9 mouse cellular contexts compared by ENCODE assay signal in the genomic region with DNA sequence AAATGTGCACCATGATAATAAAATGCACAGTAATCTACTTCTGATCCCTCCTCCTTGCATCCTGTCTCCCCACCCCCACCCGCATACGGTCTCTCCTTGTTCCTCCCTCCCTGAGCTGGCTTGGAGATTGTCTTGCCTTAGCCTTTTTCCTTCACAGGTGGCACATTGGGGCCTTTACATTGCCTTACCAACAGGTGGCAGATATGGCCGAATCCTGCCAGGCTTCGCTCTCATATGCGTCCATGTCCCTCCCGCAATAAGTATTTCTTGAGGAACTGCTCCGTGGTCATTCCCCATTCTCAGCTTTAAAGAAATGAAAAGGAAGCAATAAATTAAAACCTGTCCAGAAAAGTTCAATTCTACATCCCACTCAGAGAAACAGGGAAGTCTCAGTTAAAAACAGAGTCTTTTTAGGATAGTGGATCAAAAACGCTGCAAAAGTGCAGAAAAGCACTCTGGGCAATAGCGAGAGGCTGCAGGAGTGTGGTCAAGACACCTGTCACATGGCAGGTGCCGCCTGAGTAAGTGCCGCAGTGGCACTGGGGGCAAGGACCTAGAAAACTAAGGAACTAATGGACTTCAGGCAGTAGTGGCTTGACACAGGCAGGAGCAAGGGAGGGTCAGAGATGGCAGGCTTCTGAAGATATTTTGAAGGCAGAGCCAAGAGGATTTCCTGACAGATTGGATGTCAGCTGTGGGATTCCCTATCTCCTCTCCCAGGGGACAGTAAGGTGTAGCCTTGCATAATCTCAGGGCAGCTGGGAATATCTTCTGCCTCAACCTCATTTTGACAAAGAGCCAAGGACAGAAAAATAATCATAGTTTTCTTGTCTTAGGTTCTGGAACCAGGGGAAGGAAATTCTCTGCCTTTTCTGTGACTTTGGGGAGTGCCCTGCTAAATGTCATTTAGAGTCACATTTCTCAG. TPM values are rescaled to one million over a fixed set of nuclear protein-coding genes. Genes with fewer than 3 reads are reported as not detected.
DNase-seq lines count a peak whose midpoint lies in the region; ATAC-seq lines count a peak whose summit lies in the region.
"Had no signal": no experiment of that assay in that cellular context is flagged by ENCODE, and none has a peak within 500 bp of the region (broad histone marks: within the 10 kb centered on the region; RNA-seq: fewer than 3 reads in every experiment).

No protein-coding gene starts in this region.

- H3K4me3 ChIP-seq in intestine, embryonic 16.5 days (ENCODE audit: low read length): no peak overlapping the region

- H3K36me3 ChIP-seq in intestine, embryonic 16.5 days (ENCODE audit: control insufficient read depth, insufficient read depth, low read length): no peaks in the 10 kb centered on the region

- peak overlapping the region; percentile 38; the same call in 1 of the 2 replicates for H3K27ac ChIP-seq in intestine, embryonic 16.5 days (ENCODE audit: low read length)

- peaks cover 36% of the 10 kb centered on the region for H3K4me1 ChIP-seq in intestine, embryonic 16.5 days (ENCODE audit: control insufficient read depth, insufficient read depth, low read length)

- ATAC-seq in cerebellum, adult (ENCODE audit: insufficient number of reproducible peaks, low FRiP score, low TSS enrichment): no peak; the same call in 1 of the 2 replicates
- no peak for ATAC-seq in intestine, embryonic 16.5 days
- ATAC-seq in erythroblast, adult 5-6 weeks (replicated peaks; ENCODE audit: low FRiP score, poor library complexity, severe bottlenecking): no peak

- no peak overlapping the region for H3K4me2 ChIP-seq in intestine, embryonic 16.5 days (ENCODE audit: low read depth, low read length)

- H3K27me3 ChIP-seq in intestine, embryonic 16.5 days (replicated peaks; ENCODE audit: control insufficient read depth, insufficient read depth, low read length): no peaks in the 10 kb centered on the region

- no peak overlapping the region for H3K9ac ChIP-seq in intestine, embryonic 16.5 days (ENCODE audit: low read depth, low read length)

- H3K9me3 ChIP-seq in intestine, embryonic 16.5 days (ENCODE audit: control insufficient read depth, low read length): no peaks in the 10 kb centered on the region

- WGBS in intestine, embryonic 16.5 days: 68% methylated on average over 11 of the region's 11 CpGs

- peak; percentile 29 for DNase-seq in cerebellum, adult 11 months
- DNase-seq in urinary bladder, postnatal 14 days (ENCODE audit: low spot score): peak; percentile 44
- no peak for DNase-seq in urinary bladder, adult 18-20 months (ENCODE audit: low spot score in 2 of 2)
- DNase-seq in lung, postnatal 14 days: peak; percentile 47
- DNase-seq in ovary, postnatal 36 days (ENCODE audit: low spot score): no peak

RNA-seq across cellular contexts. Expression of gene Phxr2, which starts 43.0 kb away (rescaled TPM):
- polyA plus RNA-seq in intestine, embryonic 16.5 days (2015; fragmentation: Nextera tagmentation; extraction: Ambion mirVana): not detected in 2 replicates
- not detected in 2 replicates for total RNA-seq in erythroblast, adult 5-6 weeks (2015; ENCODE audit: low replicate concordance)
- total RNA-seq in erythroblast, adult 5-6 weeks (2017; ENCODE audit: low replicate concordance): not detected in 2 replicates
- polyA plus RNA-seq: C2C12 had no signal

Comparison
In these comparisons a context has a peak if more than half of its experiments do, and no peak if none do; other contexts are left out.
1. DNase-seq: peak in cerebellum, adult 11 months (single experiment), urinary bladder, postnatal 14 days (single experiment) and lung, postnatal 14 days (single experiment); none in urinary bladder, adult 18-20 months (0 of 2) and ovary, postnatal 36 days (single experiment).